Mouse (Mus musculus) ovary, adult 2 months (tissue): ENCODE measurements around the gene Gtpbp8. TPM values are rescaled to one million over a fixed set of nuclear protein-coding genes. Genes with fewer than 3 reads are reported as not detected.

Source experiments
- polyA plus RNA-seq: library from polyadenylated mRNA; depleted of rRNA; stranded (reverse); fragments of >200 nt; gene quantifications from 2 replicates; pipeline ENCODE4 v1.2.3, GENCODE M21; 2012; rRNA removed

Gtpbp8 gene
- polyA plus RNA-seq, result 4.5 and 6.1 TPM in 2 replicates

DNA sequence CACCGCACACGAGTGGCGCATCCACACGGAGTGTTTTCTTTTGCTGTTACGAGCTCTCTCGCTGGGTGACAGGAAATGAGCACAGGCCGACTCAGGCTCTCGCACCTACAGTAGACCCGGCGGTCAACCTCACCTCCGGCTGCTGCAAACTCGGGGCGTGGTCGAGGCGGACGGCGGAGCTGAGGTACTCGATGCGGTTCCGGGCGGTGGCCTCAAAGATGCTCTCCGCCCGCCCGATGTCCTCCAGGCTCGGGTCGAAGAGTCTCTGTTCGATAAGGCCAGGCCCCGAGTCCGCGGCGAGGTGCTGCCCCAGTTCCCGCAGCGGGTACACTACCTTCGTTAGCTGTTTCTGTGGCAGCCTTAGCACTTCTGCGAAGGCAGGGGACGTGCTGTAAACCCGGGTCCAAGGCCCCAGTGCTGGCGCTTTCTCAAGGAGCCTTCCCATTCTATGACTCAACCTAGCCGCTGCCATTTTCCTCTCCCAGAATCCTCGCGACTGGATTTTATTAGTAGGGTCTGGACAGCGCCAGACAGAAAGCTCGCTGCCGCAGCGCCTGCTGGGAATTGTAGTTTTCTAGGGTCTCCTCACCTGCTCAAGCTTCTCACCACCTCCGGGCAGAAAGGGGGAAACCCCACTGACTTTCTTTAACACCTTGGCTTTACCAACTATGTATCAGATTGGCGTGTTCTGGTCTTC lies at the start of gene Gtpbp8:
Gtpbp8 (minus strand) TSS at position 498 of the 697 bp plus-strand sequence.

DNA sequence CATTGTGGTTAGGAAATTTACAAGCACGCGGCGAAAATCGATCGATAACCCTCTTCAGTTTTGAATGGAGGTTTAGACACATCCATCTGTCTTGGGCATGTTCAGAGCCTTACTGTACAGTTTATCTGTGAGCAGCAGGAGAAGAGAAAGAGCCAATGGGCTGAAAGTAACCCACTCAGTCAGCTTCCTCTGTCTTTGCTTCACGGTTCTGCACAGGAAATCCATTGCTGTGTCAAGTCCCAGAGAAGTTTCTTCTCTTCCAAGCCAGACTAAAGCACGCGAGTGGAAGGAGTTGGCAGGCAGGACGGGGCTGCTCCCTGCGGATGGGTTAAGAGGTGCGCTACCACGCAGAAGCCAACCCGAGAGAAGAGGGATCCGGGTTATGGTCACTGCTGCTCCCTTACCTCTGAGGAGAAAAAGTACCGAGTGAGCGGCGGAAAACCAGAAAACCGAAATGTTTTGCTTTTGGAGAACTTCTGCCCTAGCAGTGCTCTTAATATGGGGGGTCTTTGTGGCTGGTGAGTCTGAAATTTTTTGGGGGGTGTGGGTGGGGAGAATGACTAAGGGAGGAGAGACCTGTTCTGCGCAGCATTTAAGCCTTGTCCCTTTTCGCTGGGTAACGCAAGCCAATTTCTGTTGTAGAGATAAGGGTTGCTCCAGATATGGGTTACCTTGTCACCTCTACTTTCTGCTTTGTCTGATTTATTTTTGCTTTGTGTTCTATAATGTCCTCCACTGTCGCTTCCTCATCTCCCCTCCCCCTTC lies 19.6 kb upstream of the Gtpbp8 start, which contains the start of gene Cd200r1:
Cd200r1 (plus strand) TSS at position 182 of the 765 bp plus-strand sequence.

DNA sequence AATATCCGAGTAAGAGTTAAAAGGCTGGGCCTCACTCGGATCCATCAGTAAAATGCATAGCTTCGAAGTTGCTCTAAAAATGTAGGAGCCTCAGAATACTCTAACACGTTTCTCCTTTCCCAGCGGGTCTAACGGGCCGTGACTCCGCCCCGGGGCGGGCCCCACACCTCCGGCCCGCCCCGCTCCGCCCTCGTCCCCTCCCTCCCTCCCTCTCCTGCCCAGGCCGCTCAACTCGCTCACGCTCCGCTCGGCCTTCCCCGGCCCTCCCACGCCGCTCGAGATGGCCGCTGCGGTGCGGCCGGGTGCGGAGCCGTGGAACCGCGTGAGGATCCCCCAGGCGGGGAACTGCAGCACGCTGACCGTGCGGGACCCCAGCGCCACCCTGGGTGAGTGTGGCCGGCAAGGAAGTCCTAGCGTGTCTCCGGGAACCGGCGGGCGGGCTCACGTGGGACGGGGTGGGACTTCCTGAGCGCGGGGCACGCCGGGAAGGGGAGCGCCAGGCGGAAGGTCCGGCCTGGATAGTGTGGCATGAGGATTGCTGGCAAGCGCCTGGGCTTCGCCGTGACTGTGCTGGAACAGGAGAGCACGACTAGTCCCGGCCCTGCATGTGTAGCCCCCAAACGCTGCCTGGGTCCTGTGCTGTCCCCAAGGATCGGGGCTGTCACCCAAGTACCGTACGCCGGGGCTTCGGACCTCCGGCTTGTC lies 21.9 kb downstream of the Gtpbp8 start, which contains the start of gene Nepro:
Nepro (plus strand) TSS at position 219 of the 705 bp plus-strand sequence.

Other genes starting within 250 kb of the Gtpbp8 start
- 32.1 and 34.2 TPM in 2 replicates for gene Boc, start 187.5 kb downstream of the Gtpbp8 start, polyA plus RNA-seq
- gene Nepro, start 22.1 kb downstream of the Gtpbp8 start, polyA plus RNA-seq, result 6.2 and 9.4 TPM in 2 replicates
- 0.57 and 0.89 TPM in 2 replicates for gene Cd200r1, start 19.4 kb upstream of the Gtpbp8 start, polyA plus RNA-seq
- 0.45 and 0.69 TPM in 2 replicates for gene Cd200r4, start 65.4 kb upstream of the Gtpbp8 start, polyA plus RNA-seq
- gene Cd200r2, start 120.7 kb upstream of the Gtpbp8 start, polyA plus RNA-seq, result not detected in 2 replicates
- gene Cd200r3, start 197.3 kb upstream of the Gtpbp8 start, polyA plus RNA-seq, result not detected in 2 replicates